Mouse (Mus musculus): ENCODE measurements around the gene Znfx1. TPM values are rescaled to one million over a fixed set of nuclear protein-coding genes. Genes with fewer than 3 reads are reported as not detected.

The Znfx1 gene
- polyA plus RNA-seq, 1 experiment from 2014 or later: 7.6 TPM

DNA sequence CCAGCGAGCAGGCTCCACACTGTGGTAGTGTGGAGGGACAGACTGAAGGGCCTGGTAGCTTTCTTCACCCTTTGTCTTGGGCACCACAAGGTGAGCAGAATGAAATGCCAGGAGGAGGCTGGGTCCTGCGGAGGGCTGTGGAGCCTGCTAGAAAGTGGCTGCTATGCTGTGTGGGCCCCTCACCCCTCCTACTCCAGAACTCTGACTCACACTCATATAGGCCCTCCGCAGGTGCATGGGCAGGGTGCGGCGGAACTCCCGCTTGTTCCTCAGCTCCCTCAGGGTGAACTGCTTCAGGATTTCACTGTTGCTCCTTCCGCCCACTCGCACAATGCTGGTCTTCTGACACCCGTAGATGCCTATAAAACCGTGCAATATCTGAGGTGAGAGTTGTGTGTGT lies 14.6 kb downstream of the Znfx1 start:
- peak overlapping the region; percentile 79 for H3K27ac ChIP-seq (ENCODE audit: low read length)
- peak overlapping the region; percentile 36; the same call in 1 of the 2 replicates for H3K9ac ChIP-seq (ENCODE audit: low read length)
- H3K27me3 ChIP-seq (ENCODE audit: control insufficient read depth, insufficient read depth, low read length): no peaks in the 10 kb centered on the region
- peaks cover 15% of the 10 kb centered on the region for H3K4me1 ChIP-seq (ENCODE audit: control insufficient read depth, insufficient read depth, low read length)
- peaks cover 60% of the 10 kb centered on the region for H3K36me3 ChIP-seq (ENCODE audit: control insufficient read depth, insufficient read depth)
- no peak overlapping the region for H3K4me3 ChIP-seq (ENCODE audit: low read length)
- no peak for ATAC-seq (replicated peaks; ENCODE audit: extremely low read depth, insufficient read depth, low FRiP score)
- 78% methylated on average over 10 of the region's 10 CpGs for WGBS
- no peaks in the 10 kb centered on the region for H3K9me3 ChIP-seq (replicated peaks; ENCODE audit: control insufficient read depth, low read length)
- H3K4me2 ChIP-seq (ENCODE audit: low read depth, low read length): no peak overlapping the region

DNA sequence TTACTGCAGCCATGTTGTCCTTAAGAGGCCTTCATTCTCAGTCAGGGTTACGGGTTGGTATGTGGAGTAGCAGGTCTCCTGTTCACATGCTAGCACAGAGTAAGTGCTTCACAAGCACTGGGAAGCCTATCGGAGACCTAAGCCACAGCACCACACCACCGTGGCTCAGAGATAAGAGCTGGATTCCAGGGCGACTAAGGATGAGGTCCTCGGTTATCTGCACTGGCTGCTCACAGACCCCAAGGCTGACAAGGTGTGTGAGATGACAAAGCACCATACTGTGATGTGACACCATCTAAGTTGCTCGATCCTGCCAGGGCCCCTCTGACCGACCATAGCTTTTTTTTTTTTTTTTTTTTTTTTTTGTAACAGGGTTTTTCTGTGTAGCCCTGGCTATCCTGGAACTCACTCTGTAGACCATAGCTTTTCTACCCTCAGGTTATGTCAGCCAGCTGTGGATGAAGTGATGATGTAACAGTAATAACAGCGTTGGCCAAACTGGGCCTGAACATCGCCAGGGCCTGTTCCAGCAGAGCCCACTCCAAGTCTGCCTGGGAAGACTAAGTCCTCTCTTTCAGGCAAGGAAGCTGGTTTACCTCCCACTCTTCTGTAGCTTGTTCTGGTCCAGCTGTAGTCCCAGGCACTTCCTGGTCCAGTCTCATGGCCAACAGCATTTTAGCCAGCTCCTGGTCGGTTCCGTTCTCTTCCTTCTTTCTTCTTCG lies 19.3 kb downstream of the Znfx1 start:
- Histone ChIP-seq H3K9ac (ENCODE audit: low read length) (no peak overlapping the region), H3K4me1 (ENCODE audit: control insufficient read depth, insufficient read depth, low read length) (peaks cover 9% of the 10 kb centered on the region), H3K27me3 (ENCODE audit: control insufficient read depth, insufficient read depth, low read length) (no peaks in the 10 kb centered on the region), H3K36me3 (ENCODE audit: control insufficient read depth, insufficient read depth) (peaks cover 79% of the 10 kb centered on the region), H3K4me2 (ENCODE audit: low read depth, low read length) (no peak overlapping the region), H3K4me3 (ENCODE audit: low read length) (no peak overlapping the region), H3K9me3 (replicated peaks; ENCODE audit: control insufficient read depth, low read length) (no peaks in the 10 kb centered on the region), H3K27ac (ENCODE audit: low read length) (no peak overlapping the region; the same call in 1 of the 2 replicates)
- WGBS: 63% methylated on average over 12 of the region's 12 CpGs
- ATAC-seq (replicated peaks; ENCODE audit: extremely low read depth, insufficient read depth, low FRiP score): no peak

DNA sequence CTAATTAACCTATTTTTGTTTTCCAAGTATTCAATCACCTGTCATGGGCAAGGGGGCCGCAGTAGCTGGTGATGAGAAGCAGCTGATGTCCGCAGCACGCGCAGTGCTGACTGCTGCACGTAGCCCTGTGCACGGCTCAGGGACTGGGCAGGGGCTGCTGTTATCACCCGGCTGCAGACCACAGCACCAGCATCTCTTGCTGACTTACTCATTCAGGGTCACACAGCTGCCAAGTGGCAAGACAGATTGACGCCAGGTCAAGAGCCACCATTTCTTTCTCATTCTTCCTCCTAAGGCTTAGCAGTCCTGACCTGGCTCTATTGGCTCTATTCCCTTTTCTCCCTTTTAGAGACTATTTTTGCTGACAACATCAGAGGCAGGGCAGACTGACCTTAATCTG lies 23.4 kb downstream of the Znfx1 start:
- Histone ChIP-seq H3K9ac (ENCODE audit: low read length) (no peak overlapping the region), H3K9me3 (replicated peaks; ENCODE audit: control insufficient read depth, low read length) (no peaks in the 10 kb centered on the region), H3K4me3 (ENCODE audit: low read length) (no peak overlapping the region), H3K4me2 (ENCODE audit: low read depth, low read length) (no peak overlapping the region), H3K36me3 (ENCODE audit: control insufficient read depth, insufficient read depth) (peaks cover 79% of the 10 kb centered on the region), H3K4me1 (ENCODE audit: control insufficient read depth, insufficient read depth, low read length) (peaks cover 4% of the 10 kb centered on the region; the same call in 1 of the 2 replicates), H3K27ac (ENCODE audit: low read length) (no peak overlapping the region), H3K27me3 (ENCODE audit: control insufficient read depth, insufficient read depth, low read length) (no peaks in the 10 kb centered on the region)
- no peak for ATAC-seq (replicated peaks; ENCODE audit: extremely low read depth, insufficient read depth, low FRiP score)
- 74% methylated on average over 8 of the region's 8 CpGs for WGBS

DNA sequence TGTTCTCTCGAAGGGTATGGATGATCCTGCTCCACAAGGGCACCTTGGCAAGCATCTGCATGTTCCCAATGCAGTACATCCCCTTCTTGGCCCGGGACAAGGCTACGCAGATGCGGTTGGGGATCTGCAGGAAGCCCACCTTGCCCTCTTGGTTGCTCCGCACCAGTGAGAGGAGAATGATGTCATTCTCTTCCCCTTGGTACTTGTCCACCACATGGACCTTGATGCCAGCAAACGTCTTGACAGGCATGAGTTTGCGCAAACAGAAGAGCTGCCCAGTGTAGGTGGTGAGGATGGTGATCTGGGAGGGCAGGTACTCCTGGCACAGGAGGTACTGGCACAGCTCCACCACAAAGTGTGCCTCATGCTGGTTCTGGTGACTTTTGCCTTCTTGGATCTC lies 24.1 kb downstream of the Znfx1 start:
- no peaks in the 10 kb centered on the region for H3K27me3 ChIP-seq (ENCODE audit: control insufficient read depth, insufficient read depth, low read length)
- no peak overlapping the region for H3K27ac ChIP-seq (ENCODE audit: low read length)
- no peaks in the 10 kb centered on the region for H3K9me3 ChIP-seq (replicated peaks; ENCODE audit: control insufficient read depth, low read length)
- no peak overlapping the region for H3K9ac ChIP-seq (ENCODE audit: low read length)
- H3K4me2 ChIP-seq (ENCODE audit: low read depth, low read length): no peak overlapping the region
- H3K36me3 ChIP-seq (ENCODE audit: control insufficient read depth, insufficient read depth): peaks cover 82% of the 10 kb centered on the region
- H3K4me1 ChIP-seq (ENCODE audit: control insufficient read depth, insufficient read depth, low read length): peaks cover 4% of the 10 kb centered on the region; the same call in 1 of the 2 replicates
- no peak overlapping the region for H3K4me3 ChIP-seq (ENCODE audit: low read length)
- 92% methylated on average over 7 of the region's 7 CpGs for WGBS
- ATAC-seq (replicated peaks; ENCODE audit: extremely low read depth, insufficient read depth, low FRiP score): no peak

DNA sequence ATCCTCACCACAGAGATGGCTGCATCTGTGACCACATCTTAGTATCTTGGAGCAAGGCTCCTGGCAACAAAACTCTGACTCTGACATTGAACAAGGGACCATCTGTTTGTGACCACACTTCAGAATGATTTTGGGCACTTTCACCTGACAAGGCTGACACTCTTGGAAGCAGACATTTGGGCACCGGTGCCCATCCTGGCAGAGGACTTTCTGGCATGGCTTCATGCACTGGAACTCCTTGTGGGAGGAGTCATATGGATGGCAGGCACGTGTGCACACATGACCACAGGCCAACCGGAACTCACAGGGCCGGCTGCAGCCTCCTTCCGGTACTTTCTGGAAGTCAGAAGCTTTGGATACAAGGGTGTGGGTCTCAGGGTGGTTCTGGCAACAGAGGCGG lies 24.5 kb downstream of the Znfx1 start:
- H3K27me3 ChIP-seq (ENCODE audit: control insufficient read depth, insufficient read depth, low read length): no peaks in the 10 kb centered on the region
- H3K27ac ChIP-seq (ENCODE audit: low read length): no peak overlapping the region
- no peak overlapping the region for H3K9ac ChIP-seq (ENCODE audit: low read length)
- WGBS: 86% methylated on average over 6 of the region's 6 CpGs
- no peaks in the 10 kb centered on the region for H3K9me3 ChIP-seq (replicated peaks; ENCODE audit: control insufficient read depth, low read length)
- H3K4me2 ChIP-seq (ENCODE audit: low read depth, low read length): no peak overlapping the region
- no peak overlapping the region for H3K4me3 ChIP-seq (ENCODE audit: low read length)
- H3K36me3 ChIP-seq (ENCODE audit: control insufficient read depth, insufficient read depth): peaks cover 85% of the 10 kb centered on the region
- peaks cover 2% of the 10 kb centered on the region; the same call in 1 of the 2 replicates for H3K4me1 ChIP-seq (ENCODE audit: control insufficient read depth, insufficient read depth, low read length)
- no peak for ATAC-seq (replicated peaks; ENCODE audit: extremely low read depth, insufficient read depth, low FRiP score)

DNA sequence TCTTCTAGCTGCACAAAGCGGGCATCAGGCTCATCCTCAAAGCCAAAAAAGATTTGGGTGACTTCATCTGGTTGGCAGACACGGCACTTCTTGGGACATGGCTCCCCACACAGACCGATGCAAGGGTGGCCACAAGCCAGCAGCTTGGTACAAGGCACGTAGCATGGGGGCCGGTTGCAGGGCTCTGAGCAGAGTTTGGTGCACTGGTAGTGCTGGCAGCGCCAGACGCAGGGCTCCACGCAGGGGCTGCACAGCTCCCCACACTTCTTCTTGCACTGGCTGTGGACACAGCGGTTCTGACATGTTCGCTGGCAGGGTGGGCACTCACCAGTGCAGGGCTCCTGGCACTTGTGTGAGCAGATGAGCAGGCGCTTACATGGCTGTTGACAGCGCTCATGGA lies 25.1 kb downstream of the Znfx1 start:
- H3K4me3 ChIP-seq (ENCODE audit: low read length): no peak overlapping the region
- no peak overlapping the region for H3K27ac ChIP-seq (ENCODE audit: low read length)
- no peaks in the 10 kb centered on the region for H3K9me3 ChIP-seq (replicated peaks; ENCODE audit: control insufficient read depth, low read length)
- H3K36me3 ChIP-seq (ENCODE audit: control insufficient read depth, insufficient read depth): peaks cover 82% of the 10 kb centered on the region
- no peak for ATAC-seq (replicated peaks; ENCODE audit: extremely low read depth, insufficient read depth, low FRiP score)
- H3K4me2 ChIP-seq (ENCODE audit: low read depth, low read length): no peak overlapping the region
- no peak overlapping the region for H3K9ac ChIP-seq (ENCODE audit: low read length)
- no peaks in the 10 kb centered on the region for H3K4me1 ChIP-seq (ENCODE audit: control insufficient read depth, insufficient read depth, low read length)
- WGBS: 91% methylated on average over 12 of the region's 12 CpGs
- no peaks in the 10 kb centered on the region for H3K27me3 ChIP-seq (ENCODE audit: control insufficient read depth, insufficient read depth, low read length)

DNA sequence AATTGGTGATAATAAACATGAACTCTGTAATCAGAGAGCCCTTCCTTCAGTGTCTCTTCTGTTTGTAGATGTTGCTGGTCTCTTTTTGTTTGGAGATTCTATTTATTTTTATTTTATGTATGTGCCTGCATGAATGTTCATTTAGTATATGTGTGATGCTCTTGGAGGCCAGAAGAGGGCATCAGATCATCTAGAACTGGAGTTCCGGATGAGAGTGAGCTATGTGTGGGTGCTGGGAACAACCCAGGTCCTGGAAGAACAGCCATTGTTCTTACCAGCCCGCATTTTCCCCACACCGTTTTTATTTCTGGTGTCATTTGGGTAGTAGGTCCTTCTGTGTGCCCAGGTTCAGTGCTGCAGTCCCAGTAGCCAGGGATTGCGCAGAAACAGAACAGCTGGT lies 32.3 kb downstream of the Znfx1 start:
- Histone ChIP-seq H3K4me3 (ENCODE audit: low read length) (no peak overlapping the region), H3K27ac (ENCODE audit: low read length) (no peak overlapping the region), H3K4me2 (ENCODE audit: low read depth, low read length) (no peak overlapping the region), H3K9ac (ENCODE audit: low read length) (no peak overlapping the region), H3K9me3 (replicated peaks; ENCODE audit: control insufficient read depth, low read length) (no peaks in the 10 kb centered on the region), H3K36me3 (ENCODE audit: control insufficient read depth, insufficient read depth) (peaks cover 74% of the 10 kb centered on the region), H3K27me3 (ENCODE audit: control insufficient read depth, insufficient read depth, low read length) (no peaks in the 10 kb centered on the region), H3K4me1 (ENCODE audit: control insufficient read depth, insufficient read depth, low read length) (no peaks in the 10 kb centered on the region)
- WGBS: 94% methylated on average over 4 of the region's 4 CpGs
- no peak for ATAC-seq (replicated peaks; ENCODE audit: extremely low read depth, insufficient read depth, low FRiP score)

DNA sequence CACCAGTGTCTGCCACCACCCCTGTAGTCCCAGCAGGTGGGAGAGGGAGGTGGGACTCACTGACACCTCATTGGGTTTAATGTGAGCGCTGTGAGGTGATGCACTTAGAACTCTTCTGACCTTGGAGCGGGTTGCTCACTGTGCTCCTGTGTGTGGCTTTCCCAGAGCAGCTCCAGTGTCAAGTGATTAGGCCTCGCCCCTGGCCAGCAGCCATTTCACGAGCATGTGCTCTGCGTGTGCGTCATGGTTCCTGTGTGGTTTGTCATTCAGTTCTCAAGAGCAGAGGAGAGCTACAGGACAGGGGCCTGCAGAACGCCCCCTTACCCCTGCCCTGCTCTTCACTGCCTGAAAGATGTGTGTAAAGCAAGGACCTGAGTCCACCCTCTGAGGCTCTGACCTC lies 34.3 kb downstream of the Znfx1 start:
- Histone ChIP-seq H3K4me1 (ENCODE audit: control insufficient read depth, insufficient read depth, low read length) (no peaks in the 10 kb centered on the region), H3K9ac (ENCODE audit: low read length) (no peak overlapping the region), H3K27me3 (ENCODE audit: control insufficient read depth, insufficient read depth, low read length) (no peaks in the 10 kb centered on the region), H3K4me2 (ENCODE audit: low read depth, low read length) (no peak overlapping the region), H3K27ac (ENCODE audit: low read length) (no peak overlapping the region), H3K36me3 (ENCODE audit: control insufficient read depth, insufficient read depth) (peaks cover 67% of the 10 kb centered on the region), H3K9me3 (replicated peaks; ENCODE audit: control insufficient read depth, low read length) (no peaks in the 10 kb centered on the region), H3K4me3 (ENCODE audit: low read length) (no peak overlapping the region)
- no peak for ATAC-seq (replicated peaks; ENCODE audit: extremely low read depth, insufficient read depth, low FRiP score)
- WGBS: 90% methylated on average over 7 of the region's 7 CpGs

DNA sequence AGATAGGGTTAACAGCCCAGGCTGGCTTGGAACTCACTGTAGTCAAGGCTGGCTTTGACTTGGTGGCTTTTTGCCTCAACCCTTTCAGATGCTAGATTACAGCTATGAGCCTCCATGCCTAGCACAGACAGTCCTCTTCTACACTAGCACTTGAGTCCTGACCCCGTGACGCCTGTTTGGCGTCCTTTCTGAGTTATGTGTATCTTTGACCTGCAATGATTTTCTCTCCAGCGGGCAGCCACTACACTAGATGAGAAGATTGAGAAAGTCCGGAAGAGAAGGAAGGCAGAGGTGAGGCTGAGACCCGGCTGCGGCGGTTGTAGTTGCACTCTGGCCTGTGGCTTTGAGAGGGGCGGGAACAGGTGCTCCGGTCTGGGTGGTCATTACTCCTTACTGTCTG lies 43.4 kb downstream of the Znfx1 start:
- H3K36me3 ChIP-seq (ENCODE audit: control insufficient read depth, insufficient read depth): peaks cover 37% of the 10 kb centered on the region
- ATAC-seq (replicated peaks; ENCODE audit: extremely low read depth, insufficient read depth, low FRiP score): no peak
- peaks cover 14% of the 10 kb centered on the region for H3K4me1 ChIP-seq (ENCODE audit: control insufficient read depth, insufficient read depth, low read length)
- no peak overlapping the region for H3K27ac ChIP-seq (ENCODE audit: low read length)
- no peaks in the 10 kb centered on the region for H3K27me3 ChIP-seq (ENCODE audit: control insufficient read depth, insufficient read depth, low read length)
- no peak overlapping the region for H3K9ac ChIP-seq (ENCODE audit: low read length)
- H3K4me3 ChIP-seq (ENCODE audit: low read length): no peak overlapping the region
- H3K4me2 ChIP-seq (ENCODE audit: low read depth, low read length): no peak overlapping the region
- 90% methylated on average over 10 of the region's 10 CpGs for WGBS
- H3K9me3 ChIP-seq (replicated peaks; ENCODE audit: control insufficient read depth, low read length): no peaks in the 10 kb centered on the region
